Mouse (Mus musculus) limb, embryonic 10.5 days (tissue): ENCODE data around the gene Gosr2. TPM values are rescaled to one million over a fixed set of nuclear protein-coding genes. Genes with fewer than 3 reads are reported as not detected.

Experiments used
- DNase-seq: peaks from one replicate; pipeline ENCODE4 v3.0.0-alpha.2; 2017; ENCODE audit warnings: low spot score
- H3K27ac ChIP-seq: fragments of 300-500 bp; sonication (generic); 2 replicates; pipeline ENCODE4 v1.5.1; 2016; ENCODE audit warnings: mild to moderate bottlenecking
- H3K27me3 ChIP-seq: fragments of 300-500 bp; sonication (generic); 2 replicates; pipeline ENCODE4 v1.6.1; 2016; ENCODE audit warnings: low read depth, mild to moderate bottlenecking; ENCODE audit not compliant: poor library complexity, severe bottlenecking
- H3K36me3 ChIP-seq: fragments of 300-500 bp; sonication (generic); 2 replicates; pipeline ENCODE4 v1.6.1; 2016; ENCODE audit warnings: mild to moderate bottlenecking, moderate library complexity
- H3K4me1 ChIP-seq: fragments of 300-500 bp; sonication (generic); 2 replicates; pipeline ENCODE4 v1.6.1; 2016
- H3K4me3 ChIP-seq: fragments of 300-500 bp; sonication (generic); 2 replicates; pipeline ENCODE4 v1.5.1; 2016; ENCODE audit warnings: mild to moderate bottlenecking, moderate library complexity
- H3K9me3 ChIP-seq: fragments of 300-500 bp; sonication (generic); replicated peaks from 2 replicates; pipeline ENCODE4 v1.6.1; 2016; ENCODE audit warnings: mild to moderate bottlenecking
- WGBS: fragments of 180-500 bp; shearing (Covaris S2); methylation state at CpG from one replicate; pipeline ENCODE4 v1.1.7; 2016; 5-methylcytosine and 5-hydroxymethylcytosine counted together
- polyA plus RNA-seq: library from polyadenylated mRNA; unstranded; fragments of >200 nt; fragmentation: Nextera tagmentation; extraction: Ambion mirVana; gene quantifications from 2 replicates; pipeline ENCODE4 v1.2.1, GENCODE M21; 2016

The Gosr2 gene
- polyA plus RNA-seq, 1 experiment from 2014 or later: 108 TPM

GRCm38 (mm10) chr11:103716971-103717370 lies 19.3 kb upstream of the Gosr2 start:
- Histone ChIP-seq H3K9me3 (no peaks in the 10 kb centered on the region), H3K4me1 (peaks cover 20% of the 10 kb centered on the region), H3K4me3 (no peak overlapping the region), H3K27me3 (peaks cover 22% of the 10 kb centered on the region), H3K27ac (no peak overlapping the region), H3K36me3 (no peaks in the 10 kb centered on the region)
- 67% methylated on average over 9 of the region's 9 CpGs for WGBS
- DNase-seq: no peak

- no peak overlapping the region for H3K27ac ChIP-seq
- peaks cover 19% of the 10 kb centered on the region for H3K27me3 ChIP-seq
- no peak overlapping the region for H3K4me3 ChIP-seq
- no peaks in the 10 kb centered on the region for H3K9me3 ChIP-seq
- H3K36me3 ChIP-seq: no peaks in the 10 kb centered on the region
- DNase-seq: no peak
- peaks cover 18% of the 10 kb centered on the region for H3K4me1 ChIP-seq
- WGBS: 93% methylated on average over 2 of the region's 2 CpGs
Measured at GRCm38 (mm10) chr11:103714074-103714473, 16.4 kb upstream of the Gosr2 start.

DNA sequence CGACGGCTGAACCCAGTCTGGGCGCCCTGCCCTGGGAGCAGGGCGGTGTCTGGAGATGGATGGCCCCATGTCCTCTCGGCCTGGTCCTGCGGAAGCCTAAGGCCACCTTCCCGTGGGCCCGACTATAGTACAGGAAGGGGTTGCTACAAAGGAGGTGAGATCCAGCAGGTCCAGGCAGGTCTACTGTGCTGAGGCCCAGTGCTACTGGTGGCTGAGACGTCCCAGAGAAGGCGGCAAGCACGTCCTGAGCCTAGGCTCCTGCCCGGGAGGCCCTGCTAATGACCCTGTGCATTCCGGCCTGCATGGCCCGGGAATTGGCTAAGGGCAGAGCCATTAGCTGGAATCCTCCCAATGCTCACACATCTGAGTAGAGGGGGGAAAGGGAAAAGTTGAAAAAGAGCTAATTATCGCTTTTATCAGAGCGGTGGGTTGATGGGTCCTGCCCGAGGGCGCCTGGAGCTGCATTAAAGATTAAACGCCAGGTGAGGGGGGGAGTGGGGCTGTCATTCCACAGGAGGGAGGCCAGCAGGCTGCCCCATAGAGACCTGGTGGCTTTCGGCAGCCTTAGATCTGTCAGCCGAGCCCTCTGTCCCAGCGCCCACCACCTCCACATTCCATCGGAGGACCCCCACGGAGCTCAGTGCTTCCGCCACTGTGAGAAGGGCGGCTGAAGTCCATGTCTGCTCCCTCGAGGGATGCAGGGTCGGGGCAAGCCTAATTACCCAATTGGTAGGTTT lies 14.3 kb upstream of the Gosr2 start:
- 41% methylated on average over 28 of the region's 28 CpGs for WGBS
- Histone ChIP-seq H3K4me3 (no peak overlapping the region), H3K36me3 (no peaks in the 10 kb centered on the region), H3K9me3 (no peaks in the 10 kb centered on the region), H3K27ac (peak overlapping the region; percentile 56; the same call in 1 of the 2 replicates), H3K27me3 (peaks cover 7% of the 10 kb centered on the region), H3K4me1 (peaks cover 15% of the 10 kb centered on the region)
- DNase-seq: peak; percentile 40

GRCm38 (mm10) chr11:103709982-103710381 lies 12.3 kb upstream of the Gosr2 start:
- 85% methylated on average over 1 of the region's 1 CpGs for WGBS
- H3K4me3 ChIP-seq: no peak overlapping the region
- no peak for DNase-seq
- H3K36me3 ChIP-seq: no peaks in the 10 kb centered on the region
- H3K27ac ChIP-seq: no peak overlapping the region
- H3K27me3 ChIP-seq: peaks cover 5% of the 10 kb centered on the region; the same call in 1 of the 2 replicates
- H3K4me1 ChIP-seq: peaks cover 17% of the 10 kb centered on the region
- no peaks in the 10 kb centered on the region for H3K9me3 ChIP-seq

DNA sequence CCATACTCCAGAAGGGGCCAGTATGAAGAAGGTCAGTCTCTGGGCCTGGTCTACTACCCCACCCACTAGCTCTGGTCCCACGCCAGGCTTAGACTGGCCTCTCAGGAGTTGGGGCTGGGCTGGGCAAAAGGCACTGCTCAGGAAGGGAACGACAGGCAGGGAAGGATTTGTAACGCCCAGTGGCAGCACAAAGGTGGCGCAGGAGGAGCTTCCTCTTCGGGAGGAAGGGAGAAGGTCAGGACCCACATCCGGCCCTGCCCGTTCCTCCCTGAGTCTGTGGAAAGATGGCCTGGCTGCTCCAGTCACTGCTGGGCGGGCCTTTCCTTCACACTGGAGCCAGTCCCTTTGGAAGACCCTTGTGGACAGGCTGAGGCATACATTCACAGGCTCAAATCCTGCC lies 9.3 kb upstream of the Gosr2 start:
- no peaks in the 10 kb centered on the region for H3K9me3 ChIP-seq
- no peaks in the 10 kb centered on the region for H3K27me3 ChIP-seq
- no peaks in the 10 kb centered on the region for H3K36me3 ChIP-seq
- WGBS: 49% methylated on average over 8 of the region's 8 CpGs
- peaks cover 11% of the 10 kb centered on the region for H3K4me1 ChIP-seq
- no peak for DNase-seq
- H3K27ac ChIP-seq: no peak overlapping the region
- no peak overlapping the region for H3K4me3 ChIP-seq

DNA sequence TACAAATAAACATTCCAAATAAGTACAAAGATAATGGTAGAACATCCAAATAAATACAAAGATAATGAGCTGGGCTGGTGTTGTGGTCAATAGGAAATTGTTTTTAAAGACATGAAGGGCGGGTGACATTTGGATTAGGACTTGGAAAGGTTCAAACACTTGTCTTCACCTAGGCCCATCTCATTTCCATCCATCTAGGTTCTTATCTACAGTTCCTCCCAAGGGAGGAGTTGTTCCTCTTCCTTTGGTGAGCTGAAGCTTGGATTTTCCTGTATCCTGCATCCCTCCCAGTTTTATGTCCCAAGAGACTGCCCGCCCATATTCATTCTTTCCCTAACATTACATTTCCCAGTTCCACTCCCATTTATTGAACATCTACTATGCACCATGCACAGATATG lies 528 bp upstream of the Gosr2 start:
- peaks cover 5% of the 10 kb centered on the region; the same call in 1 of the 2 replicates for H3K4me1 ChIP-seq
- H3K9me3 ChIP-seq: no peaks in the 10 kb centered on the region
- H3K27me3 ChIP-seq: no peaks in the 10 kb centered on the region
- H3K36me3 ChIP-seq: peaks cover 5% of the 10 kb centered on the region; the same call in 1 of the 2 replicates
- H3K27ac ChIP-seq: peak overlapping the region; percentile 99
- peak overlapping the region; percentile 91 for H3K4me3 ChIP-seq
- no peak for DNase-seq
- 73% methylated on average over 2 of the region's 2 CpGs for WGBS

DNA sequence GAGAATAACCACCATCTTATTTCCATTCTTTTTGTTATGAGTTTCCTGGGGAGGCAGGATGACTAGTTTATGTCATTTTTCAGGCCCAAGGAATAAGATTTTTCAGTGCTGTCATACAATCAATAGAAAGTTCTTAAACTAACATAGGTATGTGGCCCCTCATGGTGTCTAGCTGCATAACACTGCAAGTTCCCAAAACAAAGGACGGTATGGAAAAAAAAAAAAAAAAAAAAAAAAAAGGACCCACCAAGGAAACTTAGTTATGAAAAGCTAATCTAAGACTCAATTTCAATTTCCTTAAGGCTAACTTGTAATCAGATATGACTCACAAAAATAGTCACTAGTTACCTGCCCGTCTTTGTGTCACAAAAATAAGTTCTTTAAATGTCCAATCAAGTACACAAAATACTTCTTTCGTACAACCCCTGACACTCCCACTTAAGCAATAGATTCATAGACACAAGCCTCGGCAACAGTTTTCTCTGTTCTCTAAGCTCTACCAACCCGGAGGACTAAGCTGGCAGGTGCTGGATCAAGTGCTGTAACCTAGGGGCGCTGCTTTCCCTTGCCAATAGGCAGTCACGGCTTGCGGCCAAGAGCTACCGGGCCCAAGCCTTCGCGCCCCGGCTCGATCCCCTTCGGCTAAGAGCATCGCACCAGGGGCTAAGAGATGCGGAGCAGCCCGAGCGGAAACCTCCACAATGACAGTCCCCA lies 690 bp downstream of the Gosr2 start:
- Histone ChIP-seq H3K27ac (peak overlapping the region; percentile 99), H3K36me3 (peaks cover 5% of the 10 kb centered on the region; the same call in 1 of the 2 replicates), H3K4me3 (peak overlapping the region; percentile 91), H3K9me3 (no peaks in the 10 kb centered on the region), H3K27me3 (no peaks in the 10 kb centered on the region), H3K4me1 (peaks cover 5% of the 10 kb centered on the region; the same call in 1 of the 2 replicates)
- 3% methylated on average over 18 of the region's 18 CpGs for WGBS
- DNase-seq: no peak

DNA sequence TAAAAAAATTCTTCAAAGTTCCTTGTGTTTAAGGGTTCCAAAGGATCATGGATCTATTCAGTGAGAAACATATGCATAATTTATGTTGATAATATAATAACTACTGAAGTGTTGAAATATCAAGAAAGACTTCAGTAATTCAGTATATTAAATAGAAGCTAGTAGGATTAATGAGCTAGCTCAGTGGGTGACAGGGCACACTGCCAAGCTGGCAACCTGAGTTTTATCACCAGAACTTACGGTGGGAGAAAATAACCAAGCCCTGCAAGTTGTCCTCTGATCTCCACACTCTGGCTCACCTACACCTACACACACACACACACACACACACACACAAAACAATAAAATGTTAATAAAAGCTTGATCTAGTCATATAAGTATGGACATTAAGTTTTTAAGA lies 4.5 kb downstream of the Gosr2 start:
- no peak overlapping the region for H3K27ac ChIP-seq
- peaks cover 18% of the 10 kb centered on the region for H3K4me1 ChIP-seq
- H3K4me3 ChIP-seq: no peak overlapping the region
- no peaks in the 10 kb centered on the region for H3K27me3 ChIP-seq
- no peak for DNase-seq
- H3K36me3 ChIP-seq: peaks cover 13% of the 10 kb centered on the region
- no peaks in the 10 kb centered on the region for H3K9me3 ChIP-seq
- WGBS: 86% methylated on average over 1 of the region's 1 CpGs

DNA sequence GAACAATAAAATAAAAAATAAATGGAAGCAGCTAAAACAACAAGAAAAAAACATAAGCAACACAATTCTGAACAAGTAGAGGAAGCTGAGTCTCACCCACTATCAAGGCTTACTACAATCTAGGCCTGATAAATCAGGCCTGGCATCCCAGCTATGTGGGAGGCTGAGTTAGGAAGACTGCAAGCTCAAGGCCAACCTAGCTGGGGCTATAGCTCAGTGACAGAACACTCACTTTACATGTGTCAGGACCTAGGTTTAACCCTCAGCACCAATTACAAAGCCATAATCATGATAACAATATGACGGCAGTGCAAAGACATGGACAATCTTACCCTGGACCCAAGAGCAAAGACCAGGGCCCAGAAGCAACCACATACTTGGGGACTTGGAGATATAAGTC lies 6.7 kb downstream of the Gosr2 start:
- Histone ChIP-seq H3K36me3 (peaks cover 35% of the 10 kb centered on the region), H3K4me3 (no peak overlapping the region), H3K4me1 (peaks cover 17% of the 10 kb centered on the region), H3K27ac (no peak overlapping the region), H3K9me3 (no peaks in the 10 kb centered on the region), H3K27me3 (no peaks in the 10 kb centered on the region)
- 93% methylated on average over 1 of the region's 1 CpGs for WGBS
- no peak for DNase-seq

GRCm38 (mm10) chr11:103688980-103689378 lies 8.7 kb downstream of the Gosr2 start:
- no peak for DNase-seq
- whole genome bisulfite sequencing: 24% methylated on average over 3 of the region's 3 CpGs
- H3K27ac ChIP-seq: no peak overlapping the region
- peaks cover 17% of the 10 kb centered on the region for H3K4me1 ChIP-seq
- no peaks in the 10 kb centered on the region for H3K9me3 ChIP-seq
- peaks cover 52% of the 10 kb centered on the region for H3K36me3 ChIP-seq
- H3K4me3 ChIP-seq: no peak overlapping the region
- no peaks in the 10 kb centered on the region for H3K27me3 ChIP-seq

DNA sequence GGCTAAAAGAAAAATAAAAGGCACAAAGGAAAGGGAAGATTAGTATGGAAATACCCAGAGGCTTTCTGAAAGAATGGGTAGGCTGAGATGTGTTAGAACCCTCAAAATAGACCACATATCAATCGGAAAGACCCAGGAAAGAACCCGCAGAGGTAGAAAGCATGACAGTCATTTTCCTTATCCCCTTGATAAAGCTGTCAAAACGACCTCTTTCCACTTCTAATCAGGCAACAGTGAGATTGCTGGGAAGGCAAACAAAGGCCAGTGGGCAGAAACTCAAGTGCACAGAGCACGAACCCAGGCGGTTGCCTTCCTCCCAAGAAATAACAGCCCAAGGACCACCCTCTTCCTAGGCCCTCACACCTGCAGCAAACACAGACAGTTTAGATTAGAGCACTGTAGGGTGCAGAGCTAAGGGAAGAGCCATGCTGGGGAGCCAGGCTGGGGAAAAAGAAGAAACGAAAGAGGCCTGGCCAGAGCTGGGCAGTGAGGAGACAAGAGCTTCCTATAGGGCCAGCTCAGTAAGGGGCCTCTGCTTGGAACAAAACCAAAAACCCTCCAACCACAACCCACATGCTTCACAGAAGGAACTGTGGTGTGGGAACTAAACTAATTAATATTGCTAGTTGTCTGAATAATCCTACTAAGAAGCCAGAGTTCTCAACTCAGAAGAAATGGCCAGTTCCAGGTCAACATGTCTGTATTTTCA lies 9.3 kb downstream of the Gosr2 start:
- H3K9me3 ChIP-seq: no peaks in the 10 kb centered on the region
- H3K4me3 ChIP-seq: no peak overlapping the region
- H3K36me3 ChIP-seq: peaks cover 56% of the 10 kb centered on the region
- 86% methylated on average over 6 of the region's 6 CpGs for WGBS
- H3K27ac ChIP-seq: no peak overlapping the region
- no peaks in the 10 kb centered on the region for H3K27me3 ChIP-seq
- H3K4me1 ChIP-seq: peaks cover 17% of the 10 kb centered on the region
- DNase-seq: no peak

DNA sequence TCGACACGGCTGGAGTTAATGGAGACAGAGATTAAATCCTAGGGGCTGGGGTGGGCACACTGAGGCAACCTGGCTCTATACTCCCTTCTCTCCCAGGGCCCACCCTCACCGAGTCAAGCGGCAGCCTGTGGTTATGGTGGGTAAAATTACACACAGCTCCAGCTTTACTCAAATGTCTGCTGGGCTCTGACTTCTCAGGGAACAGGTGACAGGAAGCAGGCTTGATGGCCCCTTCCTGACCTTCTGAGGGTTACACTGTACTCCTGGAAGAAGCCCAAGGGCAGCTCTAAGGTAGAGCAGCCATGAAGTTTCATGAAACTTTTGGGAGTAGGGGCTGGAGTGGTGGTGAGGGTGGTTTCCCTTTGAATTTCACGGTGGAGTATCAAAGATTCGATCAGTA lies 11.0 kb downstream of the Gosr2 start:
- Histone ChIP-seq H3K27ac (no peak overlapping the region), H3K27me3 (no peaks in the 10 kb centered on the region), H3K4me1 (peaks cover 17% of the 10 kb centered on the region), H3K36me3 (peaks cover 73% of the 10 kb centered on the region), H3K9me3 (no peaks in the 10 kb centered on the region), H3K4me3 (no peak overlapping the region)
- no peak for DNase-seq
- WGBS: 88% methylated on average over 6 of the region's 6 CpGs

DNA sequence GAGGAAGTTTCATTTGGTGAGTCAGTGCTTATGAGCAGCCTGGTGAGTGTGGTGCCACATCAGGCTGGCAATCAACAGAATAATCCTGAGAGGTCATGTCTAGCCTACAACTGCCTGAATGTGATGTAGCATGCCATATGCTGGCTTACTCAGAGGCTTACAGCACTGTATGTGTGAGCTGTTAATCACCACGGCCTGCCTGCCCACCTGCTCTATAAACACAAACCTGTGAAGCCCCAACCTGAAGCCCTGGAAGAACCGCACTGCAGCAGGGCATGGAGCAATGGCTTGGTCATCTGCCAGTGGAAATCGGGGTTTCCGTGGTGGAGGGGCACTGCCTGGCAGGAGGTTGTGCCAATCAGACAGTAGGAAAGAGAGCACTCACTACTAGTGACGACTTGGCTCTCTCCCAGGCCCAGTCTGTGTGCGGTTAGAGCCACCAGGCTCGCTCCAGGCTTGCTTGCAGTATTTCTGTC lies 12.4 kb downstream of the Gosr2 start:
- H3K4me1 ChIP-seq: peaks cover 17% of the 10 kb centered on the region
- no peaks in the 10 kb centered on the region for H3K9me3 ChIP-seq
- DNase-seq: no peak
- peaks cover 87% of the 10 kb centered on the region for H3K36me3 ChIP-seq
- H3K27ac ChIP-seq: no peak overlapping the region
- H3K27me3 ChIP-seq: no peaks in the 10 kb centered on the region
- H3K4me3 ChIP-seq: no peak overlapping the region
- WGBS: 91% methylated on average over 7 of the region's 7 CpGs
